Mouse (Mus musculus) cortical plate, adult 2 months (tissue): ENCODE results near the gene Pdgfb.

Source experiments
- CTCF ChIP-seq: fragments of 200-500 bp; IDR thresholded peaks from 2 replicates; pipeline ENCODE4 v1.5.1; 2011; ENCODE audit warnings: mild to moderate bottlenecking, control low read depth, low read length; ENCODE audit not compliant: insufficient read depth; ENCODE audit errors: extremely low read depth
- POLR2A ChIP-seq: fragments of 200-500 bp; IDR thresholded peaks from 2 replicates; pipeline ENCODE4 v1.6.1; 2011; ENCODE audit warnings: mild to moderate bottlenecking, low read length, control low read depth; ENCODE audit not compliant: insufficient read depth; ENCODE audit errors: extremely low read depth

GRCm38 (mm10) chr15:79985471-79985870 lies 29.3 kb downstream of the Pdgfb start:
- TF ChIP-seq CTCF, result no peak
- no peak for TF ChIP-seq POLR2A
